Mouse (Mus musculus) MEL-GATA-1-ER (cell line): ENCODE data around the gene Taco1.

ENCODE experiments used
- DNase-seq: peaks from one replicate; pipeline ENCODE4 v3.0.0-alpha.2; 2012; ENCODE audit warnings: low read depth; ENCODE audit errors: extremely low read depth

Taco1 gene

GRCm38 (mm10) chr11:106061311-106061710 lies 4.5 kb upstream of the Taco1 start:
- no peak for DNase-seq

- DNase-seq = no peak
These were observed 2.1 kb upstream of the Taco1 start for GRCm38 (mm10) chr11:106063756-106064155.

GRCm38 (mm10) chr11:106065073-106065922 lies 563 bp upstream of the Taco1 start:
- no peak for DNase-seq

DNA sequence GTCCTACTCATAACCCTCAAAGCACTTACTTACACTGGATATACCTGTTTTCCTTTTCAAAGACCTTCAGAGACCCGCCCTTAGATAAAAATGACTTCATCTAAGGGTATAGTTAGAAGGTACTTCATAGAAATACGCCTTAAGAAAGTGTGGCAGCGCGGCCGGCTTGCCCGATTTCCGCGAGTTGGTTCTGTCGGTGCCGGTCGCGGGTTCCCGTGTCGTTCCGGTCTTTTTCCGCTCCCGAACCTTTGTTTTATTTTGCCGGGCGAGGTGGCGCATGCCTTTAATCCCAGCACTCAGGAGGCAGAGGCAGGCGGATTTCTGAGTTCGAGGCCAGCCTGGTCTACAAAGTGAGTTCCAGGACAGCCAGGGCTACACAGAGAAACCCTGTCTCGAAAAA lies 755 bp downstream of the Taco1 start:
- peak; percentile 60 for DNase-seq

GRCm38 (mm10) chr11:106073774-106074173 lies 7.9 kb downstream of the Taco1 start:
- DNase-seq = no peak

DNA sequence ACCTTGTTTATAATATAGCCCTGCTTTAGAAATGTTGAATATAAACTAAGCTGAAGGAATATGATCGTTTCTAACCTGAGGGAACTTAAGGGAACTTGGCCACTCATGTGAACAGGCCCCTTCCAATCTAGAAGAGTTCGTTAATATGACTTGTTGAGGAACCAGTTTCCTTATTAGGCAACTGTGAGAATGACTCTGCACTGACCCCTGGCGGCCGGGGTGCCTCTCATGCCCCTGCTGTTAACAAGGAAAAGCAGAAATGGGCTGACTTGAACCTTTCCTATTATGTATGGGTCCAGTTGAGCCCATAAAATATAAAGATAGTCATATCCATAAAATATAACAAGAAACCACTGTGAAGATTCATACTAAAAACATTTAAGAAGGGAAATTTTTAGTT lies 10.5 kb downstream of the Taco1 start:
- peak; percentile 71 for DNase-seq

GRCm38 (mm10) chr11:106083708-106084701 lies 18.1 kb downstream of the Taco1 start, which contains the start of gene Map3k3:
TSS of gene Map3k3 (plus strand) at chr11:106084613.
- DNase-seq = peak; percentile 99

- DNase-seq = no peak
These were observed 19.2 kb downstream of the Taco1 start for GRCm38 (mm10) chr11:106084911-106085561.

- no peak for DNase-seq
These were observed 32.4 kb downstream of the Taco1 start for GRCm38 (mm10) chr11:106098223-106098622.

DNA sequence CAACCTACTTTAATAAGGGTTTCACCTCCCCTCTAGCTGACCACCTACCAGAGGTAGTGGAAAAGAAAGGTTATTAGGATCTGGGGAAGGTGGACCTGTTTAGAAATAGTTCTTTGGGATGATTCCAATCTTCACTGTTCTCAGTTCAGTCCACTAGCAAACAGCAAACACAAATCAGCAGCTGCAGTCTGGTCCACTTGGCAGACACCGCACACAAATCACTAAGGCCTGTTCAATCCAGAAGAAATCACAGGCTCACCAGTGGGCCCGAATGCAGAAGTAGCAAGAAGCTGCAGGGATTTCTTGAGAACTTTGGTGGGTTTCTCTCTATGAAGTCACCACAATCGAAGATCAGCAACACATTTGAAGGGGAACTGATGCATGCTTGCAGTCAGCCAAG lies 37.0 kb downstream of the Taco1 start:
- no peak for DNase-seq

DNA sequence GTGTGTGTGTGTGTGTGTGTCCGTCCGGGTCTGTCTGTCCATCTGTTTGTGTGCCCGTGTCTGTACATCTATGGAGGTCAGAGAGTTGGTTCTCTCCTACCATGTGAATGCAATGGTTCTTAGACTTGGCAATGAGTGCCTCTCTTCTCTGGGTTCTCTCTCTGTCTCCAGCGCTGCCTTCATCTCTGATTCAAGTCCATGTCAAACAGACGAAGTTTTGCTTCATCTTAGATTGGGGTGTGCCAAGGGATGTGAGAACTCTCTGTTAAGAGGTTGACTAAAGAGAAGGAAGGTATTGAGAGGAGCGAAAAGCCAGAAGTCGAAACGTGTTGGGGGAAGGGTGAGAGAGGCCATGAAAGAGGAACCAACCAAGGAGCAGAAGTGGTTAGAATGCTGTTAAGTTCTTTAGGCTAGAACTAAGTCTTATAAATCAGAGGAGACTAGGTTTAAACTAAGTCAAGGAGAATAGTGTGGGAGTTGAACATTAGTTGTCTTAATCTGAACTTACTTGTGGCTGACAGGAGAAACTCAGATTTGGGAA lies 40.3 kb downstream of the Taco1 start:
- DNase-seq = peak; percentile 63

- DNase-seq = no peak
These were observed 45.8 kb downstream of the Taco1 start for GRCm38 (mm10) chr11:106111688-106112087.

DNA sequence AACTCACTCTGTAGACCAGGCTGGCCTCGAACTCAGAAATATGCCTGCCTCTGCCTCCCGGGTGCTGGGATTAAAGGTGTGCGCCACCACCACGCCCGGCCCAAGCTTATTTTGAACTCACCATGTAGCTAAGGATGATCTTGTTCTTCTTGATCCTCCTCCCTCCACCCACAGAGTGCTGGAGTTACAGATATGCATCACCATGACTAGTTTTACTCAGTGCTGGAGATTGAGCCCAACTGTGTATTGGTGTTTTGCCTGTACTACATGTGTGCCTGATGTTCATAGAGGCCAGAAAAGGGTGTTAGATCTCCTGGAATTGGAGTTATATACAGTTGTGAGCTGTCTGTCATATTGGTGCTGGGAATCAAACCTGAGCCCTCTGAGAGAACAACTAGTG lies 56.4 kb downstream of the Taco1 start:
- DNase-seq = no peak

GRCm38 (mm10) chr11:106122736-106123135 lies 56.9 kb downstream of the Taco1 start:
- peak; percentile 50 for DNase-seq
